Mouse (Mus musculus): ENCODE data around the gene Prkag2. TPM values are rescaled to one million over a fixed set of nuclear protein-coding genes. Genes with fewer than 3 reads are reported as not detected.
"Not testable (repeated sequence)": the region's sequence is repeated elsewhere in the genome, so short reads cannot be mapped to it uniquely, and the experiment has no call there.

The Prkag2 gene
- total RNA-seq, 2 experiments from 2014 or later = 9.0 to 14.9 TPM

GRCm38 (mm10) chr5:25088633-25089032, 11.8 kb downstream of the Prkag2 start:
- intact Hi-C loops (cut with DNase I) = no loop called here

GRCm38 (mm10) chr5:25088111-25088510, 12.3 kb downstream of the Prkag2 start:
- intact Hi-C loops (cut with DNase I) = no loop called here
- no peak for DNase-seq

More at GRCm38 (mm10) chr5:25088633-25089032, 11.8 kb downstream of the Prkag2 start:
- DNase-seq = no peak

GRCm38 (mm10) chr5:25087064-25087463, 13.4 kb downstream of the Prkag2 start:
- intact Hi-C loops (cut with DNase I) = no loop called here

GRCm38 (mm10) chr5:25086234-25086633, 14.2 kb downstream of the Prkag2 start:
- peak; percentile 36 to 41 for DNase-seq
- intact Hi-C loops (cut with DNase I) = no loop called here

More at GRCm38 (mm10) chr5:25087064-25087463, 13.4 kb downstream of the Prkag2 start:
- no peak for DNase-seq

- intact Hi-C loops (cut with DNase I) = no loop called here
- DNase-seq = no peak
These were observed 15.3 kb downstream of the Prkag2 start for GRCm38 (mm10) chr5:25085170-25085569.

GRCm38 (mm10) chr5:25083816-25084215, 16.6 kb downstream of the Prkag2 start:
- intact Hi-C loops (cut with DNase I) = loop anchor here (5.0 kb wide), 1 partner anchor 62 kb away; no protein-coding TSS in a partner anchor

GRCm38 (mm10) chr5:25082542-25082941, 17.9 kb downstream of the Prkag2 start:
- intact Hi-C loops (cut with DNase I) = loop anchor here (5.0 kb wide), 1 partner anchor 60 kb away; no protein-coding TSS in a partner anchor
- no peak for DNase-seq

More at GRCm38 (mm10) chr5:25083816-25084215, 16.6 kb downstream of the Prkag2 start:
- DNase-seq = no peak

GRCm38 (mm10) chr5:25081545-25081944, 18.9 kb downstream of the Prkag2 start:
- intact Hi-C loops (cut with DNase I) = loop anchor here (5.0 kb wide), 1 partner anchor 59 kb away; no protein-coding TSS in a partner anchor
- no peak for DNase-seq

- intact Hi-C loops (cut with DNase I) = loop anchor here (5.0 kb wide), 1 partner anchor 59 kb away; no protein-coding TSS in a partner anchor
- no peak for DNase-seq
These were observed 19.4 kb downstream of the Prkag2 start for GRCm38 (mm10) chr5:25080994-25081393.

GRCm38 (mm10) chr5:25080438-25080945, 19.9 kb downstream of the Prkag2 start:
- intact Hi-C loops (cut with DNase I) = loop anchor here (5.0 kb wide), 1 partner anchor 58 kb away; no protein-coding TSS in a partner anchor
- DNase-seq = no peak

- no peak for DNase-seq
- intact Hi-C loops (cut with DNase I) = loop anchor here (5.0 kb wide), 1 partner anchor 58 kb away; no protein-coding TSS in a partner anchor
These were observed 20.6 kb downstream of the Prkag2 start for GRCm38 (mm10) chr5:25079766-25080265.

- intact Hi-C loops (cut with DNase I) = no loop called here
- DNase-seq = no peak
These were observed 22.4 kb downstream of the Prkag2 start for GRCm38 (mm10) chr5:25077873-25078651.

- DNase-seq; intact Hi-C loops (cut with DNase I): not testable (repeated sequence)
These were observed 23.2 kb downstream of the Prkag2 start for GRCm38 (mm10) chr5:25077258-25077657.

GRCm38 (mm10) chr5:25075623-25076022, 24.8 kb downstream of the Prkag2 start:
- intact Hi-C loops (cut with DNase I) = no loop called here
- no peak for DNase-seq

- DNase-seq = no peak
- intact Hi-C loops (cut with DNase I) = no loop called here
These were observed 30.6 kb downstream of the Prkag2 start for GRCm38 (mm10) chr5:25069815-25070214.

GRCm38 (mm10) chr5:25067122-25067521, 33.3 kb downstream of the Prkag2 start:
- DNase-seq = peak in 1 of 2 experiments; percentile 46
- intact Hi-C loops (cut with DNase I) = no loop called here

- intact Hi-C loops (cut with DNase I) = no loop called here
- DNase-seq = no peak
These were observed 35.9 kb downstream of the Prkag2 start for GRCm38 (mm10) chr5:25064270-25065232.

GRCm38 (mm10) chr5:25062506-25063132, 37.8 kb downstream of the Prkag2 start:
- intact Hi-C loops (cut with DNase I) = no loop called here
- DNase-seq = no peak

- intact Hi-C loops (cut with DNase I) = no loop called here
- no peak for DNase-seq
These were observed 41.3 kb downstream of the Prkag2 start for GRCm38 (mm10) chr5:25058853-25059741.
